Mouse (Mus musculus): ENCODE data around the gene Frs3. TPM values are rescaled to one million over a fixed set of nuclear protein-coding genes. Genes with fewer than 3 reads are reported as not detected.

The Frs3 gene
- polyA plus RNA-seq, 1 experiment from 2014 or later = 3.5 TPM

- H3K4me2 ChIP-seq (ENCODE audit: low read depth, low read length) = no peak overlapping the region
- no peak for ATAC-seq (replicated peaks; ENCODE audit: insufficient number of reproducible peaks, low FRiP score, low TSS enrichment, low read depth)
- no peaks in the 10 kb centered on the region for H3K9me3 ChIP-seq (replicated peaks; ENCODE audit: control insufficient read depth, low read length)
- WGBS = 85% methylated on average over 4 of the region's 4 CpGs
- H3K27ac ChIP-seq (replicated peaks; ENCODE audit: low read depth, low read length) = no peak overlapping the region
- DNase-seq (ENCODE audit: low spot score) = no peak
- H3K4me3 ChIP-seq (ENCODE audit: low read depth, low read length) = no peak overlapping the region
- no peaks in the 10 kb centered on the region; the same call in 1 of the 2 replicates for H3K27me3 ChIP-seq (ENCODE audit: control insufficient read depth, insufficient read depth, low read length)
- no peak overlapping the region for H3K9ac ChIP-seq (replicated peaks; ENCODE audit: low read length)
- H3K4me1 ChIP-seq (ENCODE audit: control insufficient read depth, insufficient read depth, low read length) = no peaks in the 10 kb centered on the region
- no peaks in the 10 kb centered on the region for H3K36me3 ChIP-seq (replicated peaks; ENCODE audit: control insufficient read depth, insufficient read depth, low read depth, low read length)
These were observed 15.9 kb downstream of the Frs3 start for GRCm38 (mm10) chr17:47704692-47705091.

- no peak overlapping the region for H3K27ac ChIP-seq (replicated peaks; ENCODE audit: low read depth, low read length)
- DNase-seq (ENCODE audit: low spot score) (no peak), ATAC-seq (replicated peaks; ENCODE audit: insufficient number of reproducible peaks, low FRiP score, low TSS enrichment, low read depth) (no peak)
- H3K36me3 ChIP-seq (replicated peaks; ENCODE audit: control insufficient read depth, insufficient read depth, low read depth, low read length) = no peaks in the 10 kb centered on the region
- WGBS = 59% methylated on average over 1 of the region's 1 CpGs
- no peak overlapping the region for H3K9ac ChIP-seq (replicated peaks; ENCODE audit: low read length)
- no peaks in the 10 kb centered on the region for H3K9me3 ChIP-seq (replicated peaks; ENCODE audit: control insufficient read depth, low read length)
- no peaks in the 10 kb centered on the region; the same call in 1 of the 2 replicates for H3K27me3 ChIP-seq (ENCODE audit: control insufficient read depth, insufficient read depth, low read length)
- no peak overlapping the region for H3K4me3 ChIP-seq (ENCODE audit: low read depth, low read length)
- H3K4me1 ChIP-seq (ENCODE audit: control insufficient read depth, insufficient read depth, low read length) = no peaks in the 10 kb centered on the region
- H3K4me2 ChIP-seq (ENCODE audit: low read depth, low read length) = no peak overlapping the region
These were observed 17.4 kb downstream of the Frs3 start for GRCm38 (mm10) chr17:47706196-47706595.

- no peak for DNase-seq (ENCODE audit: low spot score)
- WGBS = 86% methylated on average over 3 of the region's 3 CpGs
These were observed 19.1 kb downstream of the Frs3 start for GRCm38 (mm10) chr17:47707961-47708360.

GRCm38 (mm10) chr17:47708972-47709371 is 20.1 kb downstream of the Frs3 start:
- H3K27me3 ChIP-seq (ENCODE audit: control insufficient read depth, insufficient read depth, low read length) = no peaks in the 10 kb centered on the region
- no peak for DNase-seq (ENCODE audit: low spot score)
- no peak overlapping the region for H3K4me2 ChIP-seq (ENCODE audit: low read depth, low read length)
- no peak overlapping the region for H3K4me3 ChIP-seq (ENCODE audit: low read depth, low read length)
- WGBS = 73% methylated on average over 4 of the region's 4 CpGs
- no peak overlapping the region for H3K27ac ChIP-seq (replicated peaks; ENCODE audit: low read depth, low read length)
- H3K36me3 ChIP-seq (replicated peaks; ENCODE audit: control insufficient read depth, insufficient read depth, low read depth, low read length) = no peaks in the 10 kb centered on the region
- no peaks in the 10 kb centered on the region for H3K4me1 ChIP-seq (ENCODE audit: control insufficient read depth, insufficient read depth, low read length)
- H3K9ac ChIP-seq (replicated peaks; ENCODE audit: low read length) = no peak overlapping the region
- ATAC-seq (replicated peaks; ENCODE audit: insufficient number of reproducible peaks, low FRiP score, low TSS enrichment, low read depth) = no peak
- H3K9me3 ChIP-seq (replicated peaks; ENCODE audit: control insufficient read depth, low read length) = no peaks in the 10 kb centered on the region

More at GRCm38 (mm10) chr17:47707961-47708360, 19.1 kb downstream of the Frs3 start:
- Histone ChIP-seq H3K36me3 (replicated peaks; ENCODE audit: control insufficient read depth, insufficient read depth, low read depth, low read length) (no peaks in the 10 kb centered on the region), H3K4me2 (ENCODE audit: low read depth, low read length) (no peak overlapping the region), H3K4me3 (ENCODE audit: low read depth, low read length) (no peak overlapping the region), H3K4me1 (ENCODE audit: control insufficient read depth, insufficient read depth, low read length) (no peaks in the 10 kb centered on the region), H3K27me3 (ENCODE audit: control insufficient read depth, insufficient read depth, low read length) (no peaks in the 10 kb centered on the region; the same call in 1 of the 2 replicates), H3K9me3 (replicated peaks; ENCODE audit: control insufficient read depth, low read length) (no peaks in the 10 kb centered on the region), H3K27ac (replicated peaks; ENCODE audit: low read depth, low read length) (no peak overlapping the region), H3K9ac (replicated peaks; ENCODE audit: low read length) (no peak overlapping the region)
- ATAC-seq (replicated peaks; ENCODE audit: insufficient number of reproducible peaks, low FRiP score, low TSS enrichment, low read depth) = no peak

- ATAC-seq (replicated peaks; ENCODE audit: insufficient number of reproducible peaks, low FRiP score, low TSS enrichment, low read depth) (no peak), DNase-seq (ENCODE audit: low spot score) (no peak)
- no peak overlapping the region for H3K9ac ChIP-seq (replicated peaks; ENCODE audit: low read length)
- no peaks in the 10 kb centered on the region for H3K9me3 ChIP-seq (replicated peaks; ENCODE audit: control insufficient read depth, low read length)
- WGBS = 76% methylated on average over 3 of the region's 3 CpGs
- no peak overlapping the region for H3K4me3 ChIP-seq (ENCODE audit: low read depth, low read length)
- no peaks in the 10 kb centered on the region for H3K27me3 ChIP-seq (ENCODE audit: control insufficient read depth, insufficient read depth, low read length)
- no peaks in the 10 kb centered on the region for H3K36me3 ChIP-seq (replicated peaks; ENCODE audit: control insufficient read depth, insufficient read depth, low read depth, low read length)
- no peak overlapping the region for H3K4me2 ChIP-seq (ENCODE audit: low read depth, low read length)
- H3K27ac ChIP-seq (replicated peaks; ENCODE audit: low read depth, low read length) = no peak overlapping the region
- no peaks in the 10 kb centered on the region for H3K4me1 ChIP-seq (ENCODE audit: control insufficient read depth, insufficient read depth, low read length)
These were observed 21.2 kb downstream of the Frs3 start for GRCm38 (mm10) chr17:47710036-47710435.

- no peak overlapping the region for H3K27ac ChIP-seq (replicated peaks; ENCODE audit: low read depth, low read length)
- DNase-seq (ENCODE audit: low spot score) (no peak), ATAC-seq (replicated peaks; ENCODE audit: insufficient number of reproducible peaks, low FRiP score, low TSS enrichment, low read depth) (no peak)
- no peak overlapping the region for H3K4me3 ChIP-seq (ENCODE audit: low read depth, low read length)
- H3K27me3 ChIP-seq (ENCODE audit: control insufficient read depth, insufficient read depth, low read length) = no peaks in the 10 kb centered on the region
- no peaks in the 10 kb centered on the region for H3K9me3 ChIP-seq (replicated peaks; ENCODE audit: control insufficient read depth, low read length)
- H3K4me1 ChIP-seq (ENCODE audit: control insufficient read depth, insufficient read depth, low read length) = no peaks in the 10 kb centered on the region
- no peaks in the 10 kb centered on the region for H3K36me3 ChIP-seq (replicated peaks; ENCODE audit: control insufficient read depth, insufficient read depth, low read depth, low read length)
- 77% methylated on average over 6 of the region's 6 CpGs for WGBS
- no peak overlapping the region for H3K9ac ChIP-seq (replicated peaks; ENCODE audit: low read length)
- no peak overlapping the region for H3K4me2 ChIP-seq (ENCODE audit: low read depth, low read length)
These were observed 23.1 kb downstream of the Frs3 start for GRCm38 (mm10) chr17:47711883-47712282.

- H3K27me3 ChIP-seq (ENCODE audit: control insufficient read depth, insufficient read depth, low read length) = no peaks in the 10 kb centered on the region
- ATAC-seq (replicated peaks; ENCODE audit: insufficient number of reproducible peaks, low FRiP score, low TSS enrichment, low read depth) (no peak), DNase-seq (ENCODE audit: low spot score) (no peak)
- H3K4me1 ChIP-seq (ENCODE audit: control insufficient read depth, insufficient read depth, low read length) = no peaks in the 10 kb centered on the region
- H3K9me3 ChIP-seq (replicated peaks; ENCODE audit: control insufficient read depth, low read length) = no peaks in the 10 kb centered on the region
- no peak overlapping the region for H3K4me2 ChIP-seq (ENCODE audit: low read depth, low read length)
- no peaks in the 10 kb centered on the region for H3K36me3 ChIP-seq (replicated peaks; ENCODE audit: control insufficient read depth, insufficient read depth, low read depth, low read length)
- 47% methylated on average over 17 of the region's 22 CpGs for WGBS
- H3K9ac ChIP-seq (replicated peaks; ENCODE audit: low read length) = no peak overlapping the region
- no peak overlapping the region for H3K27ac ChIP-seq (replicated peaks; ENCODE audit: low read depth, low read length)
- no peak overlapping the region for H3K4me3 ChIP-seq (ENCODE audit: low read depth, low read length)
These were observed 24.2 kb downstream of the Frs3 start for GRCm38 (mm10) chr17:47712889-47713571.

GRCm38 (mm10) chr17:47715037-47715436 is 26.2 kb downstream of the Frs3 start:
- Histone ChIP-seq H3K9ac (replicated peaks; ENCODE audit: low read length) (no peak overlapping the region), H3K4me2 (ENCODE audit: low read depth, low read length) (no peak overlapping the region), H3K9me3 (replicated peaks; ENCODE audit: control insufficient read depth, low read length) (no peaks in the 10 kb centered on the region), H3K4me1 (ENCODE audit: control insufficient read depth, insufficient read depth, low read length) (no peaks in the 10 kb centered on the region), H3K4me3 (ENCODE audit: low read depth, low read length) (no peak overlapping the region), H3K27me3 (ENCODE audit: control insufficient read depth, insufficient read depth, low read length) (no peaks in the 10 kb centered on the region), H3K36me3 (replicated peaks; ENCODE audit: control insufficient read depth, insufficient read depth, low read depth, low read length) (no peaks in the 10 kb centered on the region), H3K27ac (replicated peaks; ENCODE audit: low read depth, low read length) (no peak overlapping the region)
- WGBS = 61% methylated on average over 3 of the region's 3 CpGs
- DNase-seq (ENCODE audit: low spot score) (no peak), ATAC-seq (replicated peaks; ENCODE audit: insufficient number of reproducible peaks, low FRiP score, low TSS enrichment, low read depth) (no peak)
